Mouse (Mus musculus) Patski (cell line): Measurements from ENCODE around the gene Chd3. TPM values are rescaled to one million over a fixed set of nuclear protein-coding genes. Genes with fewer than 3 reads are reported as not detected.

Experiments used
- ATAC-seq: fragments of 100-300 bp; one replicate; pipeline ENCODE4 v1.8.0; 2021
- CTCF ChIA-PET: fragments of 350-600 bp; sonication (Branson Sonifier 250); formaldehyde crosslinking; loops from one replicate; lab custom pipeline; 2022; ENCODE audit warnings: inconsistent platforms; lab: Charles Lee
- POLR2A ChIA-PET: fragments of 350-600 bp; sonication (Branson Sonifier 250); formaldehyde crosslinking; loops from one replicate; lab custom pipeline; 2022; ENCODE audit warnings: antibody characterized with exemption, inconsistent platforms; lab: Charles Lee
- DNase-seq: peaks from one replicate; pipeline ENCODE4 v3.0.0-alpha.2; 2011; ENCODE audit warnings: low read depth, low spot score
- H3K27me3 ChIP-seq: fragments of 371-371 bp; one replicate; pipeline ENCODE4 v1.5.1; 2021
- CTCF ChIP-seq: fragments of 100-300 bp; IDR thresholded peaks from one replicate; pipeline ENCODE4 v1.5.1; 2021
- in situ Hi-C: fragments of 300-500 bp; cut with MboI; formaldehyde crosslinking; loops from 3 replicates; pipeline ENCODE4 v1.11.1; 2018; ENCODE audit warnings: low pct_unique_long_range_greater_than_20kb, mixed read lengths
- polyA plus RNA-seq: library from polyadenylated mRNA; unstranded; gene quantifications from one replicate; pipeline ENCODE4 v1.2.3, GENCODE M21; 2021

Chd3 gene
- polyA plus RNA-seq, 1 experiment from 2014 or later, result 295 TPM

GRCm38 (mm10) chr11:69413221-69414181, 44.3 kb upstream of the Chd3 start, which contains the start of gene Kdm6b:
Gene Kdm6b, minus strand, starts transcription at chr11:69413675.
- no peak for TF ChIP-seq CTCF
- ChIA-PET POLR2A (interaction anchor here (0.5 kb wide), 1 partner anchor 11 kb away, joined by 3 read pairs; no protein-coding TSS in a partner anchor), CTCF (interaction anchor here (0.9 kb wide), 1 partner anchor 22 kb away, joined by 3 read pairs; no protein-coding TSS in a partner anchor)
- no peaks in the 10 kb centered on the region for H3K27me3 ChIP-seq
- DNase-seq, result no peak
- no peak for ATAC-seq
- in situ Hi-C loops, result loop anchor here (5.0 to 25.0 kb wide), 3 partner anchors 259 to 574 kb away; partner anchors contain the start of genes Ctdnep1, Eif4a1, Elp5 and Gabarap

- no peaks in the 10 kb centered on the region for H3K27me3 ChIP-seq
- no peak for TF ChIP-seq CTCF
- ChIA-PET POLR2A (no interaction called here), CTCF (no interaction called here)
- ATAC-seq (no peak), DNase-seq (no peak)
- in situ Hi-C loops, result loop anchor here (5.0 to 25.0 kb wide), 3 partner anchors 260 to 575 kb away; partner anchors contain the start of genes Ctdnep1, Eif4a1, Elp5 and Gabarap
Measured at GRCm38 (mm10) chr11:69412548-69412947, 43.3 kb upstream of the Chd3 start.

DNA sequence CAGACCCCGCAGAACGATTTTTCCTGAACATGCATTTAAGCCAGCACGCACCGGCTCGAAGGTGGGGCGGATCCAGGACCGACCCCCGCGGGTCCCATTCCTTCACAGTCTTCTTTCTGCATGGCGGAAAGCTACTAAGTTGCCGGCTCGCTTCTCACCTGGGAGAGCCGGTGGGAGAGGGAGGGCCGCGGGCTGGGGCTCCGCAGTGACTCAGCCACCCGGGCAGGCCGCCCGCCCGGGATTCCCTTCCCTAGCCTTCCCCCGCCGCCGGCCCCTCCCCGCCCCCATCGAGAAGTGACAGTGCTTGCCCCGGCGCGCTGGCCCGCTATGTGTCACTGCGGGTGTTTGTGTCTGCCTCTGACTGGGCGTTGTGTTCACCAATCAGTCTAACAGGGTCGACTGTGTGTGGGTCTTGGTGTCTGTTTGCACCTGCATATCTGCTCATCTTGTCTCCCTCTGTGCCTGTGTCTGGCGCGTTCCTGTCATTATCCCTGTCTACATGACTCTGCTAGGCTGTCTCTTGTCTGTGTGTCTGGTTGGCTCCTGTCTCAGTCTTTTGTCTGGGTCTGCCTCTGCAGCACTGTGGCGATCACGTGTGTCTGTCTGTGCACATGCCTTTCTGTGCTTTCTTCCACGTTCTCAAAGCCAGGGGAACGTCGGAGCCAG, 42.5 kb upstream of the Chd3 start:
- DNase-seq, result no peak

GRCm38 (mm10) chr11:69411073-69411535, 41.9 kb upstream of the Chd3 start:
- TF ChIP-seq CTCF, result no peak
- POLR2A ChIA-PET, result interaction anchor here (1.4 kb wide), 1 partner anchor 42 kb away, joined by 3 read pairs; no protein-coding TSS in a partner anchor
- H3K27me3 ChIP-seq, result no peaks in the 10 kb centered on the region
- ATAC-seq, result no peak
- DNase-seq, result no peak
- CTCF ChIA-PET, result interaction anchor here (1.0 to 2.5 kb wide), 2 partner anchors 8 to 142 kb away, joined by 4 to 9 read pairs; no protein-coding TSS in a partner anchor
- in situ Hi-C loops, result loop anchor here (5.0 to 25.0 kb wide), 3 partner anchors 261 to 576 kb away; partner anchors contain the start of genes Ctdnep1, Eif4a1, Elp5 and Gabarap

More for the DNA sequence above, 42.5 kb upstream of the Chd3 start:
- TF ChIP-seq CTCF, result no peak
- in situ Hi-C loops, result loop anchor here (5.0 to 25.0 kb wide), 3 partner anchors 261 to 576 kb away; partner anchors contain the start of genes Ctdnep1, Eif4a1, Elp5 and Gabarap
- ATAC-seq, result no peak
- CTCF ChIA-PET, result interaction anchor here (1.0 to 2.5 kb wide), 2 partner anchors 8 to 142 kb away, joined by 4 to 9 read pairs; no protein-coding TSS in a partner anchor
- POLR2A ChIA-PET, result interaction anchor here (0.7 to 1.4 kb wide), 3 partner anchors 35 to 151 kb away, joined by 3 to 4 read pairs (median 3); no protein-coding TSS in a partner anchor
- H3K27me3 ChIP-seq, result no peaks in the 10 kb centered on the region

GRCm38 (mm10) chr11:69410310-69411072, 41.3 kb upstream of the Chd3 start:
- POLR2A ChIA-PET, result interaction anchor here (0.6 to 3.4 kb wide), 6 partner anchors 8 to 129 kb away, joined by 3 to 34 read pairs (median 4); partner anchors contain the start of genes Cyb5d1 and Naa38
- no peak for TF ChIP-seq CTCF
- in situ Hi-C loops, result loop anchor here (5.0 to 25.0 kb wide), 3 partner anchors 262 to 577 kb away; partner anchors contain the start of genes Ctdnep1, Eif4a1, Elp5 and Gabarap
- CTCF ChIA-PET, result interaction anchor here (1.0 to 2.5 kb wide), 2 partner anchors 9 to 141 kb away, joined by 4 to 9 read pairs; no protein-coding TSS in a partner anchor
- H3K27me3 ChIP-seq, result no peaks in the 10 kb centered on the region
- ATAC-seq, result no peak
- no peak for DNase-seq

DNA sequence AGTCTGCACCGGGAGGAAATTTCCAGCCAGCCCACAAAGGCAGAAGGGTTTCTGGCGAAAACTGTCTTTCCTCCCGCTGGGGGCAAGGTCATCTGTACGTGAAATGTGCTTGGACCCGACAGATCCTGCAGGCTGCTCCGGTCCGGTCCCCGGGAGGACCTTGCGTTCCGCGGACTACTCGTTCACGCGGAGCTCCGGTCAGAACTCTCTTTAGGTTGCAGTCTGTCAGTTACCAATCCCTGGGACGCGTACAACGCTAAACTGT, 40.8 kb upstream of the Chd3 start:
- in situ Hi-C loops, result loop anchor here (5.0 to 25.0 kb wide), 3 partner anchors 262 to 577 kb away; partner anchors contain the start of genes Ctdnep1, Eif4a1, Elp5 and Gabarap

DNA sequence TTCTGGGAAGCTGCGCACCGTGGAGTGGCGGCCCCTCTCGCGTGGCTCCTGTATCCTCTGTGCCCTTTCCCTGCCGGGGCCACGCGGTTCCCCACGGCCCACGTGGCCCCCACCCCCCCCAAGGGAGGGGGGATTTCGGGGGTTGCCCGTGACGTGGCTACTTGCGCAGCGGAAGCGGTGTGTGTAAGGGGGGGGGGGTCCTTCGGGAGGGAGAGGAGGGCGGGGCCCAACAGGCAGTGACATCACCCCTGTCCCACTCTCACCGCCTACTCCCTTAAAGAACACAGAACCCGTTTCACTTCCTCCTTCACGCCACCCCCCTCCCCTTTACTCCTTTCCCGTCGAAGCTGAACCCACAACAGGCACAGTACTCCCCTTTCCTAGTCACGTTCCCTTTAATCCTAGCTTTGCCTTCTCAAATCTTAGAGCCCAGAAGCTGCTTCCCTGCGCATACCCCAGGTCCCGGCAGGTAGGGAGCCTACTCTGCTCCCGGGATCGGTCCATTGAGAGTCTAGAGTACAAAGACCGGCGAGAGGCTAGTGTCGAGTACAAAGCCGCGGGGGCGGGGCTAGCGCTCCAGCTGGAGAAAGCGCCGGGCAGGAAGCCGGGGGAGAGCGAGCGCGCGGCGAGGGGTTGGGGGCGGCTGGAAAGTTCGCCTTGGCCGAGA, 40.3 kb upstream of the Chd3 start:
- no peak for DNase-seq
- ATAC-seq, result peak; percentile 11
- H3K27me3 ChIP-seq, result no peaks in the 10 kb centered on the region
- TF ChIP-seq CTCF, result no peak
- POLR2A ChIA-PET, result interaction anchor here (0.6 to 3.4 kb wide), 7 partner anchors 9 to 346 kb away, joined by 3 to 34 read pairs (median 5); partner anchors contain the start of genes Cyb5d1 and Naa38
- CTCF ChIA-PET, result interaction anchor here (2.5 kb wide), 1 partner anchor 10 kb away, joined by 9 read pairs; no protein-coding TSS in a partner anchor
- in situ Hi-C loops, result loop anchor here (5.0 to 25.0 kb wide), 3 partner anchors 263 to 578 kb away; partner anchors contain the start of genes Ctdnep1, Eif4a1, Elp5 and Gabarap

More for the DNA sequence above, 40.8 kb upstream of the Chd3 start:
- CTCF ChIA-PET, result interaction anchor here (2.5 kb wide), 1 partner anchor 9 kb away, joined by 9 read pairs; no protein-coding TSS in a partner anchor
- ATAC-seq, result no peak
- no peak for DNase-seq
- TF ChIP-seq CTCF, result no peak
- no peaks in the 10 kb centered on the region for H3K27me3 ChIP-seq
- POLR2A ChIA-PET, result interaction anchor here (0.6 to 3.4 kb wide), 7 partner anchors 8 to 346 kb away, joined by 3 to 34 read pairs (median 5); partner anchors contain the start of genes Cyb5d1 and Naa38
